Mouse (Mus musculus): ENCODE measurements at regions not wholly inside any gene's neighbourhood (a gene's known extent, or its start where the extent isn't known, plus 50 kb on each side); places are given as distances from the start of the nearest gene placed in this dataset.
A peak's percentile ranks its signal among the peaks of the same experiment; 100 is the strongest.

DNA sequence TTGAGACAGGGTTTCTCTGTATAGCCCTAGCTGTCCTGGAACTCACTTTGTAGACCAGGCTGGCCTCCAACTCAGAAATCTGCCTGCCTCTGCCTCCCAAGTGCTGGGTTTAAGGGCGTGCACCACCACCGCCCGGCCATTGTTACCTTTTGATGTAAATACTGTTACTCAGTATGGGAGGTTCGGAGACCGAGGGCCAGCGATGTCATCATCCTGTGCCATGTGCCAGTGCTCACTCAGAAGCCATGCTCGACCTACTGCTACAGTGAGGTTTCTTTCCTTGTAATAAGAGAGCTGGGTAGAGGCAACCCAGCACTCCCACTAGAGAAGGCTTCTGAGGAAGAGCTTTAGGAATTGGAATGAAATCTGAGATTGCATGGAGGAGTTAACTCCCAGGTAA lies 191.6 kb upstream of the Tgfbr2 start:
- no peaks in the 10 kb centered on the region for H3K4me1 ChIP-seq (ENCODE audit: control insufficient read depth, insufficient read depth, low read length)
- WGBS = 88% methylated on average over 7 of the region's 7 CpGs
- no peak for ATAC-seq (ENCODE audit: insufficient read depth, low FRiP score, low TSS enrichment)
- no peak overlapping the region for H3K4me2 ChIP-seq (ENCODE audit: low read depth)
- no peak overlapping the region for H3K27ac ChIP-seq (ENCODE audit: low read depth, low read length)
- DNase-seq (ENCODE audit: low spot score) = no peak
- H3K36me3 ChIP-seq (ENCODE audit: control insufficient read depth, insufficient read depth, low read length) = no peaks in the 10 kb centered on the region
- H3K4me3 ChIP-seq (ENCODE audit: low read depth, low read length) = no peak overlapping the region
- H3K9me3 ChIP-seq (ENCODE audit: control insufficient read depth, low read length) = no peaks in the 10 kb centered on the region
- no peaks in the 10 kb centered on the region for H3K27me3 ChIP-seq (ENCODE audit: control insufficient read depth, insufficient read depth, low read length)
- H3K9ac ChIP-seq (ENCODE audit: low read length) = no peak overlapping the region

DNA sequence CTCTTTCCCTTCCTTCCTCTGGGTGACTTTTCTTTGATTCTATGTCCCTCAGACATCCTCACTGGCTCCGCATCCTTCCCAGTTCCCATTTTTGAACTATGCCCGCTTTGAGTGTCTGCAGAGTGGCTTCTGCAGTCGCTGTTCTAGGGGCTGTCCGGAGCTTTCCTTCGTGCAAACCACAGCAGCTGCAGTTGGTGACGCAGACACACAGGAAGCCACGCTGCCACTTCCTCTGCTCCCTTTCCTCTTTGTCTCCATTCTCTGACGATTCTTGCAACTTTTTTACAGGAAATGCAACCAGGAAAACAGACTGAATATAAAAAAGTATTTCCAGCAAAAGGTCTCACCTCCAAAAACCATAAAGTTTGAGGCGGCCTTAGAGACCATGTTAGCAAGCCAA lies 191.0 kb upstream of the Tgfbr2 start:
- no peaks in the 10 kb centered on the region for H3K27me3 ChIP-seq (ENCODE audit: control insufficient read depth, insufficient read depth, low read length)
- no peak overlapping the region for H3K4me2 ChIP-seq (ENCODE audit: low read depth)
- H3K27ac ChIP-seq (ENCODE audit: low read depth, low read length) = no peak overlapping the region
- WGBS = 84% methylated on average over 9 of the region's 9 CpGs
- H3K4me1 ChIP-seq (ENCODE audit: control insufficient read depth, insufficient read depth, low read length) = no peaks in the 10 kb centered on the region
- H3K4me3 ChIP-seq (ENCODE audit: low read depth, low read length) = no peak overlapping the region
- no peaks in the 10 kb centered on the region for H3K36me3 ChIP-seq (ENCODE audit: control insufficient read depth, insufficient read depth, low read length)
- DNase-seq (ENCODE audit: low spot score) = no peak
- no peak overlapping the region for H3K9ac ChIP-seq (ENCODE audit: low read length)
- no peak for ATAC-seq (ENCODE audit: insufficient read depth, low FRiP score, low TSS enrichment)
- no peaks in the 10 kb centered on the region for H3K9me3 ChIP-seq (ENCODE audit: control insufficient read depth, low read length)

DNA sequence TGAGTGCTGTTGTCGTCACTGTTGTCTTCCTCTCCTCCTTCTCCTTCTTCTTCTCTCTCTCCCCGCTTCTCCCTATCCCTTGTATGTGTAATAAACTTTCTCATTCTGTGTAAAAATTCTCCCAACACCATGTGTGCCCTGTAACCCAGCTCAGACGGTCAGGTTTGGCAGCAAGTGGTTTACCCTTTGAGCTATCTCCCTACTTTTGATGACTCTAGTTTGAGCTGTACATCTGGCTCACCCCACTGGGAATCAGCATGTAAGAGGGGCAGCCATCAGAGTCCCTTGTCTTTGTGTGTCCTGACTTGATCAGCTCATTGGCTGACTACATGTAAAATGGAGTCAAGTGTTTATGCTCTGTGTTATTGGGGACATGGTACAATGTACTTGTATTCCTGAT lies 190.5 kb upstream of the Tgfbr2 start:
- DNase-seq (ENCODE audit: low spot score) = no peak
- no peaks in the 10 kb centered on the region for H3K9me3 ChIP-seq (ENCODE audit: control insufficient read depth, low read length)
- WGBS = 70% methylated on average over 3 of the region's 3 CpGs

GRCm38 (mm10) chr9:116365016-116365685 lies 190.0 kb upstream of the Tgfbr2 start:
- H3K9ac ChIP-seq (ENCODE audit: low read length) = no peak overlapping the region
- no peak for ATAC-seq (ENCODE audit: insufficient read depth, low FRiP score, low TSS enrichment)
- DNase-seq (ENCODE audit: low spot score) = no peak

More for the DNA sequence above, 190.5 kb upstream of the Tgfbr2 start:
- no peak overlapping the region for H3K4me2 ChIP-seq (ENCODE audit: low read depth)
- ATAC-seq (ENCODE audit: insufficient read depth, low FRiP score, low TSS enrichment) = no peak
- no peak overlapping the region for H3K4me3 ChIP-seq (ENCODE audit: low read depth, low read length)
- no peaks in the 10 kb centered on the region for H3K36me3 ChIP-seq (ENCODE audit: control insufficient read depth, insufficient read depth, low read length)
- no peak overlapping the region for H3K27ac ChIP-seq (ENCODE audit: low read depth, low read length)
- H3K27me3 ChIP-seq (ENCODE audit: control insufficient read depth, insufficient read depth, low read length) = no peaks in the 10 kb centered on the region
- no peaks in the 10 kb centered on the region for H3K4me1 ChIP-seq (ENCODE audit: control insufficient read depth, insufficient read depth, low read length)
- H3K9ac ChIP-seq (ENCODE audit: low read length) = no peak overlapping the region

GRCm38 (mm10) chr9:116361092-116361491 lies 185.9 kb upstream of the Tgfbr2 start:
- no peaks in the 10 kb centered on the region for H3K27me3 ChIP-seq (ENCODE audit: control insufficient read depth, insufficient read depth, low read length)
- H3K9ac ChIP-seq (ENCODE audit: low read length) = no peak overlapping the region
- ATAC-seq (ENCODE audit: insufficient read depth, low FRiP score, low TSS enrichment) = no peak
- no peak overlapping the region for H3K4me2 ChIP-seq (ENCODE audit: low read depth)
- H3K4me1 ChIP-seq (ENCODE audit: control insufficient read depth, insufficient read depth, low read length) = no peaks in the 10 kb centered on the region
- H3K9me3 ChIP-seq (ENCODE audit: control insufficient read depth, low read length) = no peaks in the 10 kb centered on the region
- H3K36me3 ChIP-seq (ENCODE audit: control insufficient read depth, insufficient read depth, low read length) = no peaks in the 10 kb centered on the region
- WGBS = 87% methylated on average over 3 of the region's 3 CpGs
- no peak overlapping the region for H3K27ac ChIP-seq (ENCODE audit: low read depth, low read length)
- H3K4me3 ChIP-seq (ENCODE audit: low read depth, low read length) = no peak overlapping the region
- no peak for DNase-seq (ENCODE audit: low spot score)

More at GRCm38 (mm10) chr9:116365016-116365685, 190.0 kb upstream of the Tgfbr2 start:
- Histone ChIP-seq H3K27ac (ENCODE audit: low read depth, low read length) (no peak overlapping the region), H3K27me3 (ENCODE audit: control insufficient read depth, insufficient read depth, low read length) (no peaks in the 10 kb centered on the region), H3K4me2 (ENCODE audit: low read depth) (no peak overlapping the region), H3K4me1 (ENCODE audit: control insufficient read depth, insufficient read depth, low read length) (no peaks in the 10 kb centered on the region), H3K9me3 (ENCODE audit: control insufficient read depth, low read length) (no peaks in the 10 kb centered on the region), H3K36me3 (ENCODE audit: control insufficient read depth, insufficient read depth, low read length) (no peaks in the 10 kb centered on the region), H3K4me3 (ENCODE audit: low read depth, low read length) (no peak overlapping the region)
- 79% methylated on average over 12 of the region's 12 CpGs for WGBS

GRCm38 (mm10) chr9:116354056-116354732 lies 179.0 kb upstream of the Tgfbr2 start:
- no peak overlapping the region for H3K4me3 ChIP-seq (ENCODE audit: low read depth, low read length)
- H3K27me3 ChIP-seq (ENCODE audit: control insufficient read depth, insufficient read depth, low read length) = no peaks in the 10 kb centered on the region
- ATAC-seq (ENCODE audit: insufficient read depth, low FRiP score, low TSS enrichment) = no peak
- WGBS = 76% methylated on average over 7 of the region's 7 CpGs
- no peaks in the 10 kb centered on the region for H3K9me3 ChIP-seq (ENCODE audit: control insufficient read depth, low read length)
- no peak overlapping the region for H3K4me2 ChIP-seq (ENCODE audit: low read depth)
- H3K27ac ChIP-seq (ENCODE audit: low read depth, low read length) = no peak overlapping the region
- DNase-seq (ENCODE audit: low spot score) = no peak
- H3K36me3 ChIP-seq (ENCODE audit: control insufficient read depth, insufficient read depth, low read length) = no peaks in the 10 kb centered on the region
- H3K9ac ChIP-seq (ENCODE audit: low read length) = no peak overlapping the region
- H3K4me1 ChIP-seq (ENCODE audit: control insufficient read depth, insufficient read depth, low read length) = no peaks in the 10 kb centered on the region

DNA sequence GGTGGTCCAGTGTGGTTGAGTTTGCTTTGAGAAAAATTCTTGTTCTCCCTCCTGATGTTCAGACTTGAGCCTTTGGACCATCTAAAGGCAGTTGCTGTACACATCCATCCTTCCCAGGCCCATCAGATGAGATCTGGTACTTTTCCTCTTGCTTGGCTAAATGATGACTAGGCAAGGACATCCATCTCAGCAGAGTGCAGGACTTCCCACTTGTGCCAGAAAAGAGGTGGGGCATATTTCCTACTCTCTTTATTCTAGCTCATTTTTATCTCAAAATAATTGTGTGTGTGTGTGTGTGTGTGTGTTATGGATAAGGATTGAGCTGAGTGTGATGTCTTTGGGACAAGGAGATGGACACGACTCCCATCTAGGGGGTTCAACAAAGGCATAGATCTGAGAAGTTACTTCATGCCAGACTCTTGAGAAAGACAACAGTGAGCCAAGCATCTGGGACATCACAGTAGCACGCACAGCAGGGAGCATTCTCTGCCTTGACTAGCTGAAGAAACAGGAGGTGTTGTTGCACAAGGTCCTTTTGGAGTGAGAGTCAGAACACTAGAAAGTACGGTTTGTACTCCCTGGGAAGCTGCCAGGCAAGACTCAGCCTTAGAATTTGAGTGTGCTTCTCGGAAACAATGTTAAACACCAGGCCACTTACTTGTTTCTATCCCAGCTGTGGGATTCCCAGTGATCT lies 177.8 kb upstream of the Tgfbr2 start:
- WGBS = 74% methylated on average over 4 of the region's 4 CpGs
- no peaks in the 10 kb centered on the region for H3K27me3 ChIP-seq (ENCODE audit: control insufficient read depth, insufficient read depth, low read length)
- no peaks in the 10 kb centered on the region for H3K4me1 ChIP-seq (ENCODE audit: control insufficient read depth, insufficient read depth, low read length)
- H3K4me2 ChIP-seq (ENCODE audit: low read depth) = no peak overlapping the region
- H3K27ac ChIP-seq (ENCODE audit: low read depth, low read length) = no peak overlapping the region
- no peak overlapping the region for H3K4me3 ChIP-seq (ENCODE audit: low read depth, low read length)
- no peaks in the 10 kb centered on the region for H3K36me3 ChIP-seq (ENCODE audit: control insufficient read depth, insufficient read depth, low read length)
- DNase-seq (ENCODE audit: low spot score) = no peak
- no peak overlapping the region for H3K9ac ChIP-seq (ENCODE audit: low read length)
- ATAC-seq (ENCODE audit: insufficient read depth, low FRiP score, low TSS enrichment) = no peak
- no peaks in the 10 kb centered on the region for H3K9me3 ChIP-seq (ENCODE audit: control insufficient read depth, low read length)

- ATAC-seq (ENCODE audit: insufficient read depth, low FRiP score, low TSS enrichment) (no peak), DNase-seq (ENCODE audit: low spot score) (peak; percentile 30)
- Histone ChIP-seq H3K4me1 (ENCODE audit: control insufficient read depth, insufficient read depth, low read length) (no peaks in the 10 kb centered on the region), H3K27ac (ENCODE audit: low read depth, low read length) (0 out of 2 replicates have a peak overlapping the region, but pooled peaks have one; percentile 8), H3K9ac (ENCODE audit: low read length) (no peak overlapping the region), H3K4me2 (ENCODE audit: low read depth) (no peak overlapping the region), H3K4me3 (ENCODE audit: low read depth, low read length) (no peak overlapping the region), H3K9me3 (ENCODE audit: control insufficient read depth, low read length) (no peaks in the 10 kb centered on the region), H3K36me3 (ENCODE audit: control insufficient read depth, insufficient read depth, low read length) (no peaks in the 10 kb centered on the region), H3K27me3 (ENCODE audit: control insufficient read depth, insufficient read depth, low read length) (no peaks in the 10 kb centered on the region)
- WGBS = 73% methylated on average over 10 of the region's 10 CpGs
Observed at GRCm38 (mm10) chr9:116350804-116351547, 175.8 kb upstream of the Tgfbr2 start.

Data from neural tube, embryonic 11.5 days (tissue).